Mouse (Mus musculus): ENCODE measurements at regions not wholly inside any gene's neighbourhood (a gene's known extent, or its start where the extent isn't known, plus 50 kb on each side); places are given as distances from the start of the nearest gene placed in this dataset.
"Not testable (repeated sequence)": the region's sequence is repeated elsewhere in the genome, so short reads cannot be mapped to it uniquely, and the experiment has no call there.

- DNase-seq (ENCODE audit: low read depth, low spot score) = no peak
- 67% methylated on average over 8 of the region's 8 CpGs for WGBS
These were observed 235.5 kb upstream of the Zic4 start for GRCm38 (mm10) chr9:91126630-91127245.

DNA sequence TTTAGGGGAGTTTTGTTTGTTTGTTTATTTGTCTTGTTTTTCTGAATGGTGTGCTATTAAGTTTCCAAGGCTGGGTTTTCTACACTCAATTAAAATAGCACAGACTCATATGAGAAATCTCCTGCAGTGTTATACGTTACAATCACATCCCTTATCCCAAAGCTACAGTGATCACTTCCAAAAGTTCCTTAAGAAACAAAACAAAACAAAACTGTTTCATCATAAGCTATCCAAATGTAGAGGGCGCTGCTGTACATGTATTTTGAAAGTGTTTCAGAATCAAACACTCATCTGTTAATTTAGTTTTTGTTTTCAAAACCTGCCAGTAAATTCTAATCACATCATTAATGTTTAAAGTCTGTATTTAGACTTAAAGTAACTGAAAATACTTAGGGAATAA is 233.7 kb upstream of the Zic4 start:
- DNase-seq (ENCODE audit: low read depth, low spot score) = not testable (repeated sequence)
- WGBS = 57% methylated on average over 2 of the region's 2 CpGs

DNA sequence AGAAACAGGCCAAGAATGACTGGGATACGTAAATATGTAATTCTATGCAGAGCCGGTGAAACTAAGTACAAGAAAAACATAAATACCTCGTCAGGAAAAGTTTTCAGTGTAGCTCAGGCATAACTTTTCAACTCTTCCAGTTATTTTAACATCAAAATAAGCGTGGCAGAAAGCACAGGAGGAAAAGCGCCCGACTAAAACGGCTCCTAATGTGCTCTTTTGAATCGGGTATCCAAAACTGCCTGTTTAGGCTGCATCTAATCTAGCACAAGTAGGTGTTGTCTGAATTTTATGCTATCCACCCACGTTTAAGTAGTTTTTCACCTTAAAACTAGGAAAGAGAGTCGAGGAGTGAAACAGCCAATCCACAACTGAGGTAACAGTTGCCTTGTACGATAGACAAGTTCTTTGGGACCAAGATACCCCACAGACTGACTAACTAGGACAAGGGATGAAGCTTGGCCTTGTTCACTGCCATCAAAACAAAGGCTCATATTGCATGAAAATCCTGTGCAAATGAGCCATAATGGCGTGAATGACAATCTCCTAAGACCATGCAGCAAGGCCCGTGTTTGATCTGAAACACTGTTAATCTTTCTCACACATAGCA is 232.0 kb upstream of the Zic4 start:
- 77% methylated on average over 13 of the region's 13 CpGs for WGBS
- no peak for DNase-seq (ENCODE audit: low read depth, low spot score)

DNA sequence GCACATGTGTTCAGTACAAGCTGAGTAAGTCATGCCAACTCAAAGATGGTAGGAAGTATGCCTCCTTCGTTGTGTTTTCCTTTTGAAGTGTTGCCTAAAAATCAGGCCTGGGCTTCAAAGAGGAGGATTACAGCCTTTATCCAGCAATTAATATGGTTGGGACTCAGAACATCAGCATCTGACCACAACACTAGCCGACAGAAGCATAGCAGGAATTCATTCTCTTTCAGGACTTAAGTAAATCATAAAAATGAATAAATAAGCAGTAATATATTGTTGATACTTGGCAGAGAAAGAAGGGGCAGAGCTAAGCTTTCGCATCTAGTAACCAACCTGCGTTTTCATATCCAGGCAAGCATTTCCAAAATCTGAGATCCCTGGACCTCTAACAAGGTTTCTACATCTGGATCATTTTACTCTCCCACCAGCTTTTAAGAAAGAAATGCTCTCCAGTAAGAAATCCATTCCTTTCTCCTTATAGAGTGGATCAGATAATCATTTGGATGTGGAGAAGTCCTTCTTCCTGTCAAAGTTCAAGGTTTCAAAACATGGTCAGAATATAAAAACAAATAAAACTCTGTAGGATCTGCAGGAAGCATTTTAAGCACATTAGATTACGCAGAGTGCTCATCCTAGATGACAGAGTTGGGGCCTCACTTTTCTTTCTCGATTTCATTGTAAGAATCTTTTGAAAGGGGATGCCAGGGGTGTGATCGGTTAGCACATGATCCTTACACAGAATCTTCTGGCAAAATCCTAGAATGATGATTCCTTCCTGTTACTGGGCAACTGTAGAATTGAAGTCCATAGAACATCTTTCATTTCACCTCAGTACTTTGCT is 230.6 kb upstream of the Zic4 start:
- 72% methylated on average over 7 of the region's 7 CpGs for WGBS

GRCm38 (mm10) chr9:91132531-91132930 is 229.7 kb upstream of the Zic4 start:
- 48% methylated on average over 1 of the region's 1 CpGs for WGBS
- no peak for DNase-seq (ENCODE audit: low read depth, low spot score)

More for the DNA sequence above, 230.6 kb upstream of the Zic4 start:
- DNase-seq (ENCODE audit: low read depth, low spot score) = no peak

GRCm38 (mm10) chr9:91133256-91133920 is 228.8 kb upstream of the Zic4 start:
- 81% methylated on average over 3 of the region's 3 CpGs for WGBS
- DNase-seq (ENCODE audit: low read depth, low spot score) = no peak

DNA sequence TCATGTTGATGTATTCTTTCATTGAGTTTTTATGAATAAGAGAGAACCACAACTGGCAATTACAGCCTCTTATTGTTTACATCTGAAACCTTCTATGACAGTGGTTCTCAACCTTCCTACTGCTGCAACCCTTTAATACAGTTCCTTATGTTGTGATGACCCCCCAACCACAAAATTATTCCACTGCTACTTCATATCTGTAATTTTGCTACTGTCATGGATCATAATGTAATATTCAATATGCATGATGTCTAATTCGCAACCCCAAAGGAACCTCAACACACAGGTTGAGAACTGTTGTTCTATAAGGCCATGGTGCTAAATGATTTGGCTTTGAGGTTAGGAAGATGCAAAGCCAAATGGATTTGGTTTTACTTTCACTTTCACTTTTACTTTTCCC is 227.9 kb upstream of the Zic4 start:
- no peak for DNase-seq (ENCODE audit: low read depth, low spot score)
- WGBS = 95% methylated on average over 1 of the region's 1 CpGs

DNA sequence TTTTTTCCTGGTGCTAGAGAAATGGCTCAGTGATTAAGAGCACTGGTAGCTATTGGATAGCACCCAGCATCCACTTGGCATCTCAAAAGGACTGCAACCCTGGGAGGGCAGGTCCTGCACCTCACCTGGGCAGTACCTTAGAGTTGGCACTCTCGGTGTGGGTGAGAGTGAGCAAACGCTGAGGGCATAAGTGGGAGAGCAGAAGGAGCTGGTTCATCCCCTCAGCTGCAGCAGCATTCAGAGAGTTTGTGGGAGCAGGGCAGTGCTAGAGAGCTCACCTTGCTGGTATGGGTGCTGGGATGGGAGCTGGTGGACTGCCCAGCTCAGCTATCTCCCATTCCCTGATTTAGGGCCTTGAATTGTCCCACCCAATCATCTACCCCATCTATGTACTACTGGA is 227.1 kb upstream of the Zic4 start:
- no peak for DNase-seq (ENCODE audit: low read depth, low spot score)
- 69% methylated on average over 2 of the region's 2 CpGs for WGBS

DNA sequence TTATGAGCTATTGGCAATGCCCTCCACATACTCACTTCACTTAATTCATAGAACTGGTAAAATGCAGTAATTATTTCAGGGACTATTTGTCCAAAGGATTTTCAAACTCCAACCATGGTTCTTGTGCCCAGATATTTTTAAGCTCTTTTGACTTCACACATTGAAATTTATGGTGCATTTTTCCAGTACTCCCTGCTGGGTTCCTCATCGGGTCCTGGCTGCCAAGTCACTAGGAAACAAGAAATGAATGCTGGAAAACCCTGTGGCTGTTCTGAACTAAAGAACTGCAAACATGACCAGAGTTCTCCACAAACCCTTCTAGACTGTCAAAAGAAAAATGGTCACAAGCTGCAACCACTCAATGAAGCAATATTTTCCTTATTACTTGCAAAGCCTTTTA is 221.6 kb upstream of the Zic4 start:
- 56% methylated on average over 1 of the region's 1 CpGs for WGBS
- no peak for DNase-seq (ENCODE audit: low read depth, low spot score)

DNA sequence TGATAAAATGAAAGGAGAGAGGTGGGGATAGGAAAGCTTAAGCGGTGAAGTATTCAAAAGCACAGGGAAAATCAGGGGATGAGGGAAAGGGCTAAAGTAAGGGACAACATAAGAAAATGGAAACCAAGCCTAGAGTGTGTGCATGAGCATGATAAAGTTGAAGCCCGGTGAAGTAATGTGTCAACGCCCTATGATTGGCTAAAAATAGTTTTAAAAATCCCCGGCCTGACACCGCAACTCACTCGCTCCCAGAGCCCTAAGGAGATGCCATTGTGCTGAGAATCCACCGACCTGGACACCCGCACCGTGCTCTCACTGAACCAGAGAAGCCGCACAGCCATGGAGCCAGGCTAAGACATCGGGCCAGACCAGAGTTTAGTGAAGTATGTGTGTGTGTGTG is 210.3 kb upstream of the Zic4 start:
- WGBS = 90% methylated on average over 11 of the region's 11 CpGs
- DNase-seq (ENCODE audit: low read depth, low spot score) = no peak

- WGBS = 67% methylated on average over 2 of the region's 2 CpGs
- no peak for DNase-seq (ENCODE audit: low read depth, low spot score)
These were observed 202.9 kb upstream of the Zic4 start for GRCm38 (mm10) chr9:91159311-91159710.

GRCm38 (mm10) chr9:91167871-91168270 is 194.3 kb upstream of the Zic4 start:
- no peak for DNase-seq (ENCODE audit: low read depth, low spot score)

- WGBS = 40% methylated on average over 4 of the region's 4 CpGs
- DNase-seq (ENCODE audit: low read depth, low spot score) = no peak
These were observed 169.0 kb upstream of the Zic4 start for GRCm38 (mm10) chr9:91193221-91193620.

- WGBS = 72% methylated on average over 3 of the region's 3 CpGs
- DNase-seq (ENCODE audit: low read depth, low spot score) = no peak
These were observed 168.3 kb upstream of the Zic4 start for GRCm38 (mm10) chr9:91193954-91194353.

DNA sequence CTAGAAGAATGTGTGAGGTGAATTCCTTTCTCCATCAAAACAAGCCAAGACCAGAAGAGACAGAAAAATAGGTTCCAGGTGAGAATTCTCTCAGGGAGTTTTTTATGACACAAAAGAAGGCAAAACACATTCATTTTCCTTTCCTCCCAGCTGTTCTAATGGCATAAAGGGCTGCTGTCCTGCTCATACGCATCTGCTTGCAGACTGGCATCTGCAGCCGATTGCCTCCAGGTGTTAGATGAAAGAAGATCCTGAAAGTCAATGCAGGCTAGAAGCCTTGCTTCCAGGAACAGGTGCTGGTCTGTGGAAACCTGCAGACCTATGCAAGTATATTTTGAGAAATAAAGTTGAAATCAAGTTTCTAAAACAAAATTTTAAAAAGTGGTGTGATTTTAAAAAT is 154.9 kb upstream of the Zic4 start:
- WGBS = 62% methylated on average over 2 of the region's 2 CpGs
- no peak for DNase-seq (ENCODE audit: low read depth, low spot score)

GRCm38 (mm10) chr9:91227673-91228440 is 134.4 kb upstream of the Zic4 start:
- WGBS = 31% methylated on average over 10 of the region's 10 CpGs
- no peak for DNase-seq (ENCODE audit: low read depth, low spot score)

- WGBS = 62% methylated on average over 5 of the region's 5 CpGs
- no peak for DNase-seq (ENCODE audit: low read depth, low spot score)
These were observed 133.7 kb upstream of the Zic4 start for GRCm38 (mm10) chr9:91228525-91228924.

DNA sequence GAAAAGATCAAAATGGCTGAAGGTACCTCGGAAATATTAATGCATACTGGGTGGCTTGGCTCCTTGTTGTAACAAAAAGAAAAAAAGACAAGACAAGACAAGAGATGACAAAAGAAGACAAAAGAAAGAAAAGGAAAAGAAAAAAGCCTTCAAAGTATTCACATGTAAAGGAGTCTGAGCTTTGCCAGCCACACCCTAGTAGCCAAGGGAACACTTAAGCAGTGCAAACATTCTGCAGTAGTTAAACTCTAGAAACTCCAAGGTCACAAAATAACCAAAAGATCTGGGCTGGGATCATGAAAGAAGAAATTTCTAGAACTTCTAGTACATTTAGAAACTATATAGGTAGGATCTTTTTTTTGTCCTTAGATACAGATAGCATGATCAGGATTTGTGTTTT is 108.3 kb upstream of the Zic4 start:
- 88% methylated on average over 1 of the region's 1 CpGs for WGBS
- DNase-seq (ENCODE audit: low read depth, low spot score) = no peak

GRCm38 (mm10) chr9:91291340-91291739 is 70.9 kb upstream of the Zic4 start:
- no peak for DNase-seq (ENCODE audit: low read depth, low spot score)
- WGBS = 55% methylated on average over 3 of the region's 3 CpGs

Measured in large intestine, adult 2 months (tissue).